10 mouse cellular contexts compared by ENCODE assay signal in genomic region chr2:93262291-93263285, GRCm38 (mm10).
A peak's percentile ranks its signal among the peaks of the same experiment; 100 is the strongest.
DNase-seq lines count a peak whose midpoint lies in the region; ATAC-seq and TF ChIP-seq lines count a peak whose summit lies in the region.
"Had no signal": no experiment of that assay in that cellular context is flagged by ENCODE, and none has a peak within 500 bp of the region (broad histone marks: within the 10 kb centered on the region; RNA-seq: fewer than 3 reads in every experiment).

No protein-coding gene starts in this region.

- no peak overlapping the region for H3K4me3 ChIP-seq in intestine, embryonic 14.5 days (ENCODE audit: low read depth, low read length)
- H3K4me3 ChIP-seq in intestine, postnatal 0 days (ENCODE audit: low read depth, low read length) = no peak overlapping the region
- H3K4me3 ChIP-seq in heart, embryonic 15.5 days = no peak overlapping the region
- H3K4me3 ChIP-seq in liver, embryonic 11.5 days (ENCODE audit: low read depth, low read length) = no peak overlapping the region
- H3K4me3 ChIP-seq: myocyte had no signal

- peaks cover 39% of the 10 kb centered on the region for H3K4me1 ChIP-seq in intestine, embryonic 14.5 days (replicated peaks; ENCODE audit: control insufficient read depth, insufficient read depth, low read length)
- peaks cover 15% of the 10 kb centered on the region; the same call in 1 of the 2 replicates for H3K4me1 ChIP-seq in intestine, postnatal 0 days (replicated peaks; ENCODE audit: control insufficient read depth, insufficient read depth, low read length)
- peaks cover 78% of the 10 kb centered on the region for H3K4me1 ChIP-seq in heart, embryonic 15.5 days (replicated peaks)
- H3K4me1 ChIP-seq in liver, embryonic 11.5 days (replicated peaks; ENCODE audit: control insufficient read depth, insufficient read depth, low read length) = peaks cover 14% of the 10 kb centered on the region

- no peak for DNase-seq in intestine, embryonic 14.5 days (ENCODE audit: low spot score)
- DNase-seq in adrenal gland, postnatal 25 days = peak; percentile 41
- no peak for DNase-seq in liver, embryonic 11.5 days (ENCODE audit: low spot score)
- DNase-seq in layer of hippocampus, adult 18-20 months (ENCODE audit: low spot score in 2 of 2) = no peak
- no peak for DNase-seq in embryo, embryonic 10.5 days (ENCODE audit: low spot score)
- no peak for DNase-seq in cerebellum, postnatal 10 days

- no peak overlapping the region for H3K9ac ChIP-seq in intestine, embryonic 14.5 days (ENCODE audit: low read length)
- H3K9ac ChIP-seq in intestine, postnatal 0 days (ENCODE audit: low read depth, low read length) = no peak overlapping the region
- H3K9ac ChIP-seq in heart, embryonic 15.5 days = no peak overlapping the region
- no peak overlapping the region for H3K9ac ChIP-seq in liver, embryonic 11.5 days (ENCODE audit: low read depth, low read length)

- H3K4me2 ChIP-seq in intestine, embryonic 14.5 days (ENCODE audit: low read length) = no peak overlapping the region
- H3K4me2 ChIP-seq in intestine, postnatal 0 days (replicated peaks; ENCODE audit: low read depth) = no peak overlapping the region
- H3K4me2 ChIP-seq in heart, embryonic 15.5 days = no peak overlapping the region
- no peak overlapping the region for H3K4me2 ChIP-seq in liver, embryonic 11.5 days

- WGBS in intestine, embryonic 14.5 days = 58% methylated on average over 5 of the region's 5 CpGs
- WGBS in intestine, postnatal 0 days = 56% methylated on average over 5 of the region's 5 CpGs
- 59% methylated on average over 5 of the region's 5 CpGs for WGBS in heart, embryonic 15.5 days
- WGBS in liver, embryonic 11.5 days = 49% methylated on average over 5 of the region's 5 CpGs

- no peaks in the 10 kb centered on the region for H3K9me3 ChIP-seq in intestine, embryonic 14.5 days (ENCODE audit: control insufficient read depth, low read length)
- no peaks in the 10 kb centered on the region for H3K9me3 ChIP-seq in intestine, postnatal 0 days (ENCODE audit: control insufficient read depth)
- no peaks in the 10 kb centered on the region for H3K9me3 ChIP-seq in heart, embryonic 15.5 days (replicated peaks)
- H3K9me3 ChIP-seq in liver, embryonic 11.5 days (ENCODE audit: control insufficient read depth, low read length) = no peaks in the 10 kb centered on the region

- H3K27ac ChIP-seq in intestine, embryonic 14.5 days (ENCODE audit: low read depth) = peak overlapping the region; percentile 47; the same call in 1 of the 2 replicates
- H3K27ac ChIP-seq in intestine, postnatal 0 days (ENCODE audit: low read depth, low read length) = no peak overlapping the region
- H3K27ac ChIP-seq in heart, embryonic 15.5 days = peak overlapping the region; percentile 64
- no peak overlapping the region for H3K27ac ChIP-seq in liver, embryonic 11.5 days (ENCODE audit: low read depth, low read length)
- H3K27ac ChIP-seq: hindbrain, postnatal 0 days had no signal

- 0 out of 2 replicates have a peak, but pooled peaks have one; percentile 10 for ATAC-seq in intestine, embryonic 14.5 days (replicated peaks; ENCODE audit: low FRiP score, low TSS enrichment, low read depth)
- no peak for ATAC-seq in intestine, postnatal 0 days
- ATAC-seq in heart, embryonic 15.5 days (replicated peaks; ENCODE audit: insufficient number of reproducible peaks, insufficient read depth, low FRiP score, low read depth) = peak; percentile 16
- ATAC-seq in liver, embryonic 11.5 days (replicated peaks; ENCODE audit: low FRiP score) = peak; percentile 32
- ATAC-seq: hindbrain, postnatal 0 days had no signal

- no peaks in the 10 kb centered on the region for H3K27me3 ChIP-seq in intestine, embryonic 14.5 days (replicated peaks; ENCODE audit: control insufficient read depth, insufficient read depth, low read length)
- H3K27me3 ChIP-seq in intestine, postnatal 0 days (replicated peaks; ENCODE audit: control insufficient read depth, insufficient read depth, low read length) = no peaks in the 10 kb centered on the region
- H3K27me3 ChIP-seq in heart, embryonic 15.5 days = no peaks in the 10 kb centered on the region
- no peaks in the 10 kb centered on the region for H3K27me3 ChIP-seq in liver, embryonic 11.5 days (replicated peaks; ENCODE audit: control insufficient read depth, insufficient read depth, low read length)

- no peaks in the 10 kb centered on the region for H3K36me3 ChIP-seq in intestine, embryonic 14.5 days (ENCODE audit: control insufficient read depth, insufficient read depth, low read length)
- no peaks in the 10 kb centered on the region for H3K36me3 ChIP-seq in intestine, postnatal 0 days (ENCODE audit: control insufficient read depth, insufficient read depth)
- H3K36me3 ChIP-seq in heart, embryonic 15.5 days = no peaks in the 10 kb centered on the region
- no peaks in the 10 kb centered on the region for H3K36me3 ChIP-seq in liver, embryonic 11.5 days (ENCODE audit: control insufficient read depth, insufficient read depth, low read length)

- no peak for TF ChIP-seq CTCF in intestine, postnatal 0 days (IDR thresholded peaks at IDR 0.05; ENCODE audit: low read depth)

Comparison
In these comparisons a context has a peak if more than half of its experiments do, and no peak if none do; other contexts are left out.
1. H3K27ac ChIP-seq: peak in intestine, embryonic 14.5 days (single experiment) and heart, embryonic 15.5 days (single experiment); none in intestine, postnatal 0 days (single experiment) and liver, embryonic 11.5 days (single experiment).